Mouse (Mus musculus) cerebellum, postnatal 25 days (tissue): Measurements from ENCODE around the gene Tdp1.

ENCODE experiments used
- DNase-seq, 2 experiments: peaks; one replicate each; pipeline ENCODE4 v3.0.0; 2021; ENCODE audit warnings: mixed read lengths in 2 of 2

Gene Tdp1

GRCm38 (mm10) chr12:99884269-99885261 is at the start of gene Tdp1, which contains the start of gene Efcab11:
TSS of gene Tdp1 (plus strand) at chr12:99884517.
TSS of gene Efcab11 (minus strand) at chr12:99884439.
- peak; percentile 95 to 98 for DNase-seq

GRCm38 (mm10) chr12:99836404-99837131 is 47.7 kb upstream of the Tdp1 start:
- peak; percentile 58 to 70 for DNase-seq

GRCm38 (mm10) chr12:99837528-99837927 is 46.8 kb upstream of the Tdp1 start:
- DNase-seq: no peak

GRCm38 (mm10) chr12:99838109-99838508 is 46.2 kb upstream of the Tdp1 start:
- no peak for DNase-seq

GRCm38 (mm10) chr12:99838703-99839102 is 45.6 kb upstream of the Tdp1 start:
- DNase-seq: peak in 1 of 2 experiments; percentile 53

- no peak for DNase-seq
These were observed 39.4 kb upstream of the Tdp1 start for GRCm38 (mm10) chr12:99844951-99845350.

GRCm38 (mm10) chr12:99849996-99850395 is 34.3 kb upstream of the Tdp1 start:
- DNase-seq: no peak

GRCm38 (mm10) chr12:99853323-99854258 is 30.7 kb upstream of the Tdp1 start:
- no peak for DNase-seq

GRCm38 (mm10) chr12:99856011-99856410 is 28.3 kb upstream of the Tdp1 start:
- peak in 1 of 2 experiments; percentile 55 for DNase-seq

GRCm38 (mm10) chr12:99858664-99859063 is 25.7 kb upstream of the Tdp1 start:
- DNase-seq: no peak

GRCm38 (mm10) chr12:99859391-99860100 is 24.8 kb upstream of the Tdp1 start:
- no peak for DNase-seq

GRCm38 (mm10) chr12:99860981-99861380 is 23.3 kb upstream of the Tdp1 start:
- peak in 1 of 2 experiments; percentile 18 for DNase-seq

- no peak for DNase-seq
These were observed 19.7 kb upstream of the Tdp1 start for GRCm38 (mm10) chr12:99864613-99865012.

GRCm38 (mm10) chr12:99868821-99869220 is 15.5 kb upstream of the Tdp1 start:
- no peak for DNase-seq

GRCm38 (mm10) chr12:99873443-99873842 is 10.9 kb upstream of the Tdp1 start:
- no peak for DNase-seq

- no peak for DNase-seq
These were observed 9.7 kb upstream of the Tdp1 start for GRCm38 (mm10) chr12:99874609-99875008.

- peak; percentile 78 to 88 for DNase-seq
These were observed 1.2 kb upstream of the Tdp1 start for GRCm38 (mm10) chr12:99883000-99883712.

- peak in 1 of 2 experiments; percentile 20 for DNase-seq
These were observed 608 bp upstream of the Tdp1 start for GRCm38 (mm10) chr12:99883713-99884105.

GRCm38 (mm10) chr12:99885282-99885901 is 1.1 kb downstream of the Tdp1 start:
- DNase-seq: no peak

GRCm38 (mm10) chr12:99897846-99898245 is 13.5 kb downstream of the Tdp1 start:
- no peak for DNase-seq
